Mouse (Mus musculus): ENCODE data around the gene Auts2. TPM values are rescaled to one million over a fixed set of nuclear protein-coding genes. Genes with fewer than 3 reads are reported as not detected.

Gene Auts2
- polyA plus RNA-seq, 1 experiment: 10.4 TPM

DNA sequence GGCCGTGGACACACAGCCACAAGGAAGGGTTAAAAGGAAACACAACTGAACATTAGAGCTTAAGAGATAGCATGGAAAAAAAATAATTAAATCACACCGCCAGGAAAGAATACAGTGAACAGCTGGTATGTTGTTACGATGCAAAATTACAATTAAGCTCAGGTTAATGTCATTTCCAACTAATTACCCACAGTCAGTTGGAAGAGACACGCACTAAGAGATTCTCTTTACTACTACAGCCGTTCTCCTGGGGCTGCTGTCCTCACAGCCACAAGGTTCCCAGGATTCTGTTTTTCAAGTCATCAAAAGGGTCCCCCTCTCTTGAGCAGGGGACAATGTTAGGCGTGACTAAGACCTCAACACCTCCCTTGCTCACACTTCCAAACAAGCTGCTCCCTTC lies 25.3 kb downstream of the Auts2 start:
- TF ChIP-seq CTCF (IDR thresholded peaks at IDR 0.05; ENCODE audit: extremely low read depth, insufficient read length, insufficient replicate concordance, low read depth, low read length): no peak
- WGBS: 90% methylated on average over 6 of the region's 6 CpGs
- Histone ChIP-seq H3K27ac (ENCODE audit: insufficient read depth, low read depth, low read length) (no peak overlapping the region), H3K4me1 (ENCODE audit: control insufficient read depth, insufficient read depth, insufficient read length, low read length) (no peaks in the 10 kb centered on the region), H3K36me3 (ENCODE audit: control insufficient read depth, insufficient read depth, low read length) (no peaks in the 10 kb centered on the region), H3K4me3 (ENCODE audit: low read depth, low read length) (no peak overlapping the region), H3K27me3 (ENCODE audit: control insufficient read depth, insufficient read depth, low read length) (no peaks in the 10 kb centered on the region)

GRCm38 (mm10) chr5:132514521-132514920 lies 28.6 kb downstream of the Auts2 start:
- Histone ChIP-seq H3K27me3 (ENCODE audit: control insufficient read depth, insufficient read depth, low read length) (no peaks in the 10 kb centered on the region), H3K36me3 (ENCODE audit: control insufficient read depth, insufficient read depth, low read length) (no peaks in the 10 kb centered on the region), H3K4me3 (ENCODE audit: low read depth, low read length) (no peak overlapping the region), H3K4me1 (ENCODE audit: control insufficient read depth, insufficient read depth, insufficient read length, low read length) (no peaks in the 10 kb centered on the region), H3K27ac (ENCODE audit: insufficient read depth, low read depth, low read length) (no peak overlapping the region)
- 62% methylated on average over 6 of the region's 6 CpGs for WGBS
- TF ChIP-seq POLR2A (IDR thresholded peaks at IDR 0.05; ENCODE audit: low read depth, low read length): no peak
- TF ChIP-seq CTCF (IDR thresholded peaks at IDR 0.05; ENCODE audit: extremely low read depth, insufficient read length, insufficient replicate concordance, low read depth, low read length): no peak

- no peak overlapping the region for H3K27ac ChIP-seq (ENCODE audit: insufficient read depth, low read depth, low read length)
- H3K36me3 ChIP-seq (ENCODE audit: control insufficient read depth, insufficient read depth, low read length): no peaks in the 10 kb centered on the region
- TF ChIP-seq POLR2A (IDR thresholded peaks at IDR 0.05; ENCODE audit: low read depth, low read length) (no peak), CTCF (IDR thresholded peaks at IDR 0.05; ENCODE audit: extremely low read depth, insufficient read length, insufficient replicate concordance, low read depth, low read length) (no peak)
- WGBS: 77% methylated on average over 7 of the region's 7 CpGs
- H3K4me1 ChIP-seq (ENCODE audit: control insufficient read depth, insufficient read depth, insufficient read length, low read length): no peaks in the 10 kb centered on the region
- H3K27me3 ChIP-seq (ENCODE audit: control insufficient read depth, insufficient read depth, low read length): no peaks in the 10 kb centered on the region
- H3K4me3 ChIP-seq (ENCODE audit: low read depth, low read length): no peak overlapping the region
Measured at GRCm38 (mm10) chr5:132513206-132513605, 29.9 kb downstream of the Auts2 start.

DNA sequence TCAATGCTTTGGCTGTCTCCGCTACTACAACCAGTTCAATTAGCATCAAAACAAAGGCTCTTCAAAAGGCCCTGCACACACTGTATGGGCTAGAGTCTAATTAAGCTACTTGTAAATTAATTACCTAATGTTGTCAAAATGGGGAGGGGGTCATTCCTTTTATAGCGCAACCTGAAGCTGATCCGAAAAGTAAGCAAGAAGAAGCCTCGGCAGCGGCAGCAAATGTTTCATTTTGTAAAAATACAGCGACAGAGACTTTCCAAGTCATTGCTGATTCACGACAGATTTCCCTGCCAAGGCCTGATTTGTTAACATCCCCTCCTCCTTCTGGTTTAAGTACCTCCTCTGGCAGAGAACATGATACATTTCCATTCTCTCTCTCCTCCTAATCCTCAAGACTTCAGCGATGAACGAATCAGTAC lies 33.7 kb downstream of the Auts2 start:
- H3K4me3 ChIP-seq (ENCODE audit: low read depth, low read length): no peak overlapping the region
- H3K36me3 ChIP-seq (ENCODE audit: control insufficient read depth, insufficient read depth, low read length): no peaks in the 10 kb centered on the region
- H3K4me1 ChIP-seq (ENCODE audit: control insufficient read depth, insufficient read depth, insufficient read length, low read length): no peaks in the 10 kb centered on the region
- 73% methylated on average over 9 of the region's 9 CpGs for WGBS
- no peaks in the 10 kb centered on the region for H3K27me3 ChIP-seq (ENCODE audit: control insufficient read depth, insufficient read depth, low read length)
- TF ChIP-seq POLR2A (IDR thresholded peaks at IDR 0.05; ENCODE audit: low read depth, low read length) (no peak), CTCF (IDR thresholded peaks at IDR 0.05; ENCODE audit: extremely low read depth, insufficient read length, insufficient replicate concordance, low read depth, low read length) (no peak)
- H3K27ac ChIP-seq (ENCODE audit: insufficient read depth, low read depth, low read length): no peak overlapping the region

- Histone ChIP-seq H3K27ac (ENCODE audit: insufficient read depth, low read depth, low read length) (no peak overlapping the region), H3K27me3 (ENCODE audit: control insufficient read depth, insufficient read depth, low read length) (no peaks in the 10 kb centered on the region), H3K4me3 (ENCODE audit: low read depth, low read length) (no peak overlapping the region), H3K36me3 (ENCODE audit: control insufficient read depth, insufficient read depth, low read length) (no peaks in the 10 kb centered on the region), H3K4me1 (ENCODE audit: control insufficient read depth, insufficient read depth, insufficient read length, low read length) (no peaks in the 10 kb centered on the region)
- TF ChIP-seq POLR2A (IDR thresholded peaks at IDR 0.05; ENCODE audit: low read depth, low read length): no peak
- TF ChIP-seq CTCF (IDR thresholded peaks at IDR 0.05; ENCODE audit: extremely low read depth, insufficient read length, insufficient replicate concordance, low read depth, low read length): no peak
- 23% methylated on average over 1 of the region's 1 CpGs for WGBS
Measured at GRCm38 (mm10) chr5:132504893-132505292, 38.3 kb downstream of the Auts2 start.

- no peaks in the 10 kb centered on the region for H3K4me1 ChIP-seq (ENCODE audit: control insufficient read depth, insufficient read depth, insufficient read length, low read length)
- no peak overlapping the region for H3K4me3 ChIP-seq (ENCODE audit: low read depth, low read length)
- H3K36me3 ChIP-seq (ENCODE audit: control insufficient read depth, insufficient read depth, low read length): no peaks in the 10 kb centered on the region
- no peak overlapping the region for H3K27ac ChIP-seq (ENCODE audit: insufficient read depth, low read depth, low read length)
- WGBS: 91% methylated on average over 2 of the region's 2 CpGs
- no peaks in the 10 kb centered on the region for H3K27me3 ChIP-seq (ENCODE audit: control insufficient read depth, insufficient read depth, low read length)
- TF ChIP-seq CTCF (IDR thresholded peaks at IDR 0.05; ENCODE audit: extremely low read depth, insufficient read length, insufficient replicate concordance, low read depth, low read length): no peak
- no peak for TF ChIP-seq POLR2A (IDR thresholded peaks at IDR 0.05; ENCODE audit: low read depth, low read length)
Measured at GRCm38 (mm10) chr5:132503431-132503830, 39.7 kb downstream of the Auts2 start.

- WGBS: 47% methylated on average over 5 of the region's 5 CpGs
- H3K4me3 ChIP-seq (ENCODE audit: low read depth, low read length): no peak overlapping the region
- no peaks in the 10 kb centered on the region for H3K27me3 ChIP-seq (ENCODE audit: control insufficient read depth, insufficient read depth, low read length)
- TF ChIP-seq CTCF (IDR thresholded peaks at IDR 0.05; ENCODE audit: extremely low read depth, insufficient read length, insufficient replicate concordance, low read depth, low read length) (no peak), POLR2A (IDR thresholded peaks at IDR 0.05; ENCODE audit: low read depth, low read length) (no peak)
- H3K27ac ChIP-seq (ENCODE audit: insufficient read depth, low read depth, low read length): no peak overlapping the region
- H3K4me1 ChIP-seq (ENCODE audit: control insufficient read depth, insufficient read depth, insufficient read length, low read length): no peaks in the 10 kb centered on the region
- H3K36me3 ChIP-seq (ENCODE audit: control insufficient read depth, insufficient read depth, low read length): no peaks in the 10 kb centered on the region
Measured at GRCm38 (mm10) chr5:132502036-132502435, 41.1 kb downstream of the Auts2 start.

DNA sequence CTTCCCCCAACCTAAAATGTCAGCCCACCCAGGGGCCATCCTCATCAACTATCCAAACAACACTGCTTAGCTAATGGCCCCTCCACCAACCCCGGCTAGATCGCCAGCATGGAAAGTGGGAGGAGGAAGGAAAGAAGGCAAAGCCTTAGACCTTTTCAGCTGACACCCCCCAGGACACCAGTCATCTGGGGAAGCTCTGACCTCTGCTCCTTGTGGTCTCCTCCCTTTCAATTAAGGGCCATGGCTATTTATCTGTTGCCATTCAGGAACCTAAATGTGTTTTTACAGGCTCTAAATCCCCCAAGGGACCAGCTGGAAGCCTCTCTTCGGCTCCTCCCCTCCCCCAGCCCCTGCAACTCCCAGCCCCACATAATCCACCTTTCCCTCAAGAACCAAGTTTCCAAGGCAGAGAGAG lies 42.3 kb downstream of the Auts2 start:
- Histone ChIP-seq H3K27me3 (ENCODE audit: control insufficient read depth, insufficient read depth, low read length) (no peaks in the 10 kb centered on the region), H3K4me3 (ENCODE audit: low read depth, low read length) (no peak overlapping the region), H3K4me1 (ENCODE audit: control insufficient read depth, insufficient read depth, insufficient read length, low read length) (no peaks in the 10 kb centered on the region), H3K27ac (ENCODE audit: insufficient read depth, low read depth, low read length) (no peak overlapping the region), H3K36me3 (ENCODE audit: control insufficient read depth, insufficient read depth, low read length) (no peaks in the 10 kb centered on the region)
- 51% methylated on average over 3 of the region's 3 CpGs for WGBS
- no peak for TF ChIP-seq CTCF (IDR thresholded peaks at IDR 0.05; ENCODE audit: extremely low read depth, insufficient read length, insufficient replicate concordance, low read depth, low read length)
- no peak for TF ChIP-seq POLR2A (IDR thresholded peaks at IDR 0.05; ENCODE audit: low read depth, low read length)

All from small intestine, adult 2 months (tissue).